Mouse (Mus musculus) left cerebral cortex, adult 9 months (tissue): ENCODE measurements around the gene Por.

Experiments used
- DNase-seq, 2 experiments: peaks; one replicate each; pipeline ENCODE4 v3.0.0; 2022; ENCODE audit warnings: low spot score in 2 of 2

The Por gene

DNA sequence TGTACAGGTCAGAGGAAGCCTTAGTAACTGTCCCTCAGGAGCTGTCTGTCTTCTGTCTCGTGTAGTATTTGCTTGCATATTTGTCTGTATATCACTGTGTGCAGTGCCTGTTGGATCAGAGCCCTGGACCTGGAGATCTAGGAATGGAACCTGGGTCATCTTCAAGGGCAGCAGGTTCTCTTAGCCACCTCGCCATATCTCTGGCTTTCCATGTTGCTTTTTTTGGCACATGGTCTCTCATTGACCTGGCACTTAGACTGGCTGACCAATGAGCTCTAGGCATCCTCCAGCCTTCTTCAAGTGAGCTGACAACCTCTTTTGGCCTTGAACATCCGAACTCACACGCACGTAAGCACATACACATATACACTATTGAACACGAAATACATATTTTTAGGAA is 32.4 kb downstream of the Por start:
- DNase-seq: no peak

DNA sequence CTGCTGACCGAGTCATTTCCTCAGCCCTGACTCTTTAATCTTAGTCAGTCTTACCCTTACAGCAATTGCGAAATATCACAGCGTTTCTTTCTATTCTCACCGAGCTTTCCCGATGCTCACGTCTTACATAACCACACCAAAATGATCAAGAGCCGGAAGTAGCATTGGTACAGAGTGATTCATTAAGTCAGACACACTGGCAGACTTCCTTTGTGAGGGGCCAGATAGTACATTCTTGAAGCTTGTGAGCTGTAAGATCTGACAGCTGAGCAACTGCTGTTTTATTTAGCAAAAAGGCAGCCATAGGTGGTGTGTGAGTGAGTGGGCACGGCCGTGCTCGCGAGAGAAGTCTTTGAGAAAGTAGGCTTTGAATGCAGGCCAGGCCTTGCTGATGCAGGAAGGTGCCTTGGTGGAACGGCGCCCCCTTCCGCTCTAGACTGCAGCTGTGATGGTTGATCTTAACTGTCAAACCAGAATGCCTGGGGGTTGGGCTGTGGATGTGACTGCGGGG is 32.9 kb downstream of the Por start:
- DNase-seq: peak; percentile 77 to 81

DNA sequence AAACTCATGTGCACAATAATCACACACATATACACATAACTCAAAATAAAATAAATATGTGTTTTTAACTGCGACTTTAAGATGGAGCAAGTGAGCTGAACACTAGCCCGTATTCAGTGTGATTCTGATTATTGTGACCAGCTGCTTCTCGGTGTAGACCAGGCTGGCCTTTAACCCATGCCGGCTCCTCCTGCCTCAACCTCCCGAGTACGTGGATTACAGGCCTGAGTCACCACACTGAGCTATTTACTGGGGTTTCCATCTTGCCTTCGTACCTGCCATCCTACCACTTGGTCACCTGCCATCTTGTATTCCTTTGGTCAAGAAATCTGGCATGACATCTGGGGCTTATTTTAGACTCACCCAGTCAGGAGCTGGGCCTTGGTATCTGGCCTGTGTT is 33.6 kb downstream of the Por start:
- DNase-seq: no peak

GRCm38 (mm10) chr5:135705383-135705782 is 35.5 kb downstream of the Por start:
- no peak for DNase-seq

DNA sequence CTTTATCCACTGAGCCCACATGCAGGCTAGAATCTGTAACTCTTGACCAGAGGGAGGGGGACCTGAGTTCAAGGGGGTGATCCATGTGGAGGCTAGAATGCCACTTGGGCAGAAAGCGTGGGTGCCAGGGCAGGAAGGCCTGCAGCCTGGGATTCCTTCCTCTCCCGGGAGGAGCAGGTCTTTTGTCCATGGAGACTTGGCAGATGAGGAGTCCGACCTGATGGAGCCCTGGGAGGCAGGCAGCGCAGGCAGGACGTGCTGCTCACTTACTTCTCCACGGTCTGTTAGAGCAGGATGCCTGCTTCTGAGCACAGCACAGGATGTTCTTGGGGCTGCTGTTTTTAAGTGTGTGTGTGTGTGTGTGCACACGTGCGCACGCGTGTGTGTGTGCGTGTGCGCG is 37.2 kb downstream of the Por start:
- DNase-seq: no peak

DNA sequence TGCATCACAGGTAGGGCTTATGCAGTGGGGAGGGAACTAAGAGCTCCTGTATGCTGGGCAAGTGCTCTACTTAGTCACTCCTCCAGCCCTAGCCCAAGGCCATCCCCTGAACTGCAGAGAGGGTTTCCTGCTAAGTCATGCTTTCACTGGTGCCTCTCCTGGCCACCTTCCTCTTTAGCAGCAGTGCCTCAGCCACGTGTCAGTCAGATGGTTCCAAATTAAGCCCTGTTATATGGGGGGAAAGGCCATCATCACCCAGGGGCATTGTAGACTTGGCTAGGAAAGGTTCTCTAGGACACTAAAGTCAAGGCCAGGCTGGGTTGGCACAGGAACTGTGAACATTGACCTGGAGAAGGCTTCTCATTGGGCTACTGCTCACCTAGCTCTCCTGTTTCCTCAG is 38.0 kb downstream of the Por start:
- DNase-seq: no peak

DNA sequence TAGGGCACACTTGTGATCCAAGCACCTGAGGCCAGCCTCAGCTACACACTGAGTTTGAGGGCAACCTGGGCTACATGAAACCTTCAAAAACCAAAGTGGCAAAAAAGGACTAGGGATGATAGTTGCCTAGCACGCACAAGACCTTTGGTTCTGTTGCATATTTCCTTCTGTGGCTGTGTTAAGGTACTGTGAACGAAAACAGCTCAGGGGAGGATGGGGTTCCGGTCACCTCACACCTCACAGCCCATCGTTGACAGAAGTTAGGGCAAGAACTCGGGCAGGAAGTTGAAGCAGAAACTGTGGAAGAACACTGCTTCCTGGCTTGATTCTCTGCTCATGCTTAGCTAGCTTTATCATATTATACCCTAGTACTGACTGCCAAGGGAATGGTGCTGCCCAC is 39.9 kb downstream of the Por start:
- no peak for DNase-seq

- DNase-seq: peak in 1 of 2 experiments; percentile 58
Observed at GRCm38 (mm10) chr5:135710599-135711214, 40.9 kb downstream of the Por start.

- no peak for DNase-seq
Observed at GRCm38 (mm10) chr5:135711582-135712355, 41.9 kb downstream of the Por start.

GRCm38 (mm10) chr5:135712803-135713202 is 43.0 kb downstream of the Por start:
- peak; percentile 52 to 82 for DNase-seq

- peak in 1 of 2 experiments; percentile 61 for DNase-seq
Observed at GRCm38 (mm10) chr5:135713441-135714218, 43.8 kb downstream of the Por start.

- DNase-seq: no peak
Observed at GRCm38 (mm10) chr5:135715624-135716023, 45.8 kb downstream of the Por start.

GRCm38 (mm10) chr5:135719586-135720120 is 49.8 kb downstream of the Por start:
- no peak for DNase-seq

- DNase-seq: no peak
Observed at GRCm38 (mm10) chr5:135720121-135720520, 50.3 kb downstream of the Por start.

DNA sequence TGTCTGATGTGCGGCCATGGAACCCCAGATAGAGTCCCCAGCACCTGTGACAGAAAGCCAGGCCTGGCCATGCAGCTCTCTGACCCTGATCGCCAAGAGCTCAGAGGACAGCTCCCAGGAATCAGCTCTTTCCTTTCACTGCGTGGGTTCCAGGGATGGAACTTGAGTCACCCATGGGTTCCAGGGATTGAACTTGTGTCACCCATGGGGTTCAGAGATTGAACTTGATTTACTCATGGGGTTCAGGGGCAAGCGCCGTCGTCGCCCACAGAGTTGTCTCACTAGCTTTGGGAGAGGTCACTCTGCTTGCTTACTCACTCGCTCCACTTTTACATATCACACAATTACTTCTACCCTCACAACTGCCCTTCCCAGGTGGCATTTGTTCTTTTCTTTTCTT is 51.2 kb downstream of the Por start:
- DNase-seq: no peak

DNA sequence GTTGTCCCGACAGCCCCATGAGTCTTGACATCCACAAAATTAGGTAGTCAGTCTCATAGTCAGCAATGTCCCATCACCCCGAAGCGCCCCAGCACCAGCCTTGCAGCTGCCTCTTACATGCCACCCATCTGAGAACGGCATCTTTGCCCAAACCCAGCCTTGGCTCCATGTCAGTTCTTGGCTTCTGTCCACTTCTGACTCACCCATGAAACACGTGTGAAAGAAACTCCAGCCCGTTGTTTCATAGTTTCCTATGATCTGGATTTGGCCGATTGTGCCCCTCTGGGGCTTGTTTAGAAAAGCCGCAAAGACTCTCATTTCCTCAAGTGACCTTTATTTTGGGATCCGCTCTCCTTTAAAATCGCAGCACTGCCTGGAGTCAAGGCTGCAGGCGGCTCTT is 52.3 kb downstream of the Por start:
- DNase-seq: peak in 1 of 2 experiments; percentile 65

- no peak for DNase-seq
Observed at GRCm38 (mm10) chr5:135723165-135723751, 53.4 kb downstream of the Por start.

DNA sequence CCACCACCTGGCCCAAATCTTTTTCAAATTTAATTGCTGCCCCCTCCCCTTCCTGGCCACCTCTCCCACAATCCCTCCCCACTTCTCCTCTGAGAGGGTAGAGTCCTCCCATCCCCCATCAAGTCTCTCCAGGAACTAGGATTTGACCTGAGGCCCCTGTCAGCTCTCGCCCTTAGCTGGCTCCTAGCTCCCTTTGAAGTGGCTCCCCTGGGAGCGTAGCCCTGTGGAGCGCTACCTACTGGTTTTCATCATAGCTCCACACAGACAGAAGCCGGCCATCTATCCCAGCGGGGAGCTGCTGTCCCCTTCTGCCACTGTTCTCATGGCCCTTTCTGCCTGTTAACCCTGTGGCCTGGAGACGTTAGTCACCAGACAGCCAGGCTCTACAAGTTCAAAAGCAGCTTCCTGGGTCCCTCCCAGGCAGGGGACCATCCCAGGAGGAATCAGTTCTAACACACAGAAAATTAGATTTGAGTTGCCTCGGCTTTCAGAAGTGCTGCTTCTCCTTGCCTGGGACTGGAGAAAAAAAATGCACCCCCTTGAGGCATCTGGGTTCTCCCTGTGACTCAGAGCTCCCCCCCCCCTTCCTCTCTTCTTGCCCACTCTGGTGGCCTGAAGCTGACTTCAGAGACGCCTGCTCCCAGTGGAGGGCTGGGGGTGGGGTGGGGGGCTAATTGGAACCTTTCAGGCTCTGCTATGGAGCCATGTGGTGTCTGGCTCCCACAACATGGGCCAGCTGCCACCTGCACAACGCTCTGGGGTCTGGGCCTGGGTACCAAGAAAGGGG is 54.9 kb downstream of the Por start:
- no peak for DNase-seq

- DNase-seq: peak; percentile 48 to 62
Observed at GRCm38 (mm10) chr5:135725391-135725841, 55.6 kb downstream of the Por start.

GRCm38 (mm10) chr5:135725991-135726390 is 56.2 kb downstream of the Por start:
- no peak for DNase-seq
